Mouse (Mus musculus) lung, postnatal 0 days (tissue): ENCODE results near the gene Phf7.

Source experiments
- CTCF ChIP-seq: IDR thresholded peaks from 2 replicates; pipeline ENCODE4 v1.5.1; 2016; ENCODE audit warnings: antibody characterized with exemption, mild to moderate bottlenecking
- EP300 ChIP-seq: IDR thresholded peaks from 2 replicates; pipeline ENCODE4 v1.6.1; 2016; ENCODE audit warnings: antibody characterized with exemption, mild to moderate bottlenecking, control low read depth

DNA sequence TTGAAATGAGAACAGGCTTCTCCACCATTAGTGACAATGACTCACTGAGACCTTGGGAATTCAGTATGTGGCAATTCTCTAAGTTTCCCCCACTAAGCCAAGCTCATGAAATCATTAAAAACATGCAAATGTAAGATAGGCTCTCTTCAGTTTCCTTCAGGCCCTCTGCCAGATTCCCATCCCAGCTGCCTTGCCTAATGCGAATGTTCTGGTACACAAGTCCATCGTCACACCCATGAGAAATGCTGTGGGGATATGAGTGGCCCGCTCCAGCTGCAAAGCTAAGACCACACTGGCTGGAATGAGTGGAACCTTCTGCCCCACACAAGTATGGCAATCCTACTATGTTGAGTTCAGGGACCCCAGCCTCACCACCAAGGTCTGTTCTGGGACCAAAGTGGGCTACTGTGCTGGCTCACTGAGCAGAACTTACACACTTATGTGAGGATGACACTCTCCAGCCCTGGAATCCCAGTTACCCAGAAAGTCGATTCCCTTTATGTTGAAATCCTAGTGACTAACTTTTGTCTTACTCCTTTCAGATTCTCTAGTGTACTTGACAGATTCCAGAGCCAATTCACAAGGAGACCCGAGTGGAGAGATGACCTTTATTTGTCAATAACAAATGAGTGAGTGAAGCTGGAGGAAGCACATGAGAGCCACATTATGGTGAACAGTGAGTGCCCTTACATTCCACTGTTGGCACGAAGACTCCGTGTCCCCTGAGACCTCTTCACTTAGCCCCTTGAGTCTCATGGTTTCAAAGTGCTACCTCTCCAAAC, 13.8 kb downstream of the Phf7 start:
- TF ChIP-seq CTCF: no peak
- peak; percentile 84 for TF ChIP-seq EP300
